Comparison of ENCODE assay signal across 1 mouse cellular context in the genomic region with DNA sequence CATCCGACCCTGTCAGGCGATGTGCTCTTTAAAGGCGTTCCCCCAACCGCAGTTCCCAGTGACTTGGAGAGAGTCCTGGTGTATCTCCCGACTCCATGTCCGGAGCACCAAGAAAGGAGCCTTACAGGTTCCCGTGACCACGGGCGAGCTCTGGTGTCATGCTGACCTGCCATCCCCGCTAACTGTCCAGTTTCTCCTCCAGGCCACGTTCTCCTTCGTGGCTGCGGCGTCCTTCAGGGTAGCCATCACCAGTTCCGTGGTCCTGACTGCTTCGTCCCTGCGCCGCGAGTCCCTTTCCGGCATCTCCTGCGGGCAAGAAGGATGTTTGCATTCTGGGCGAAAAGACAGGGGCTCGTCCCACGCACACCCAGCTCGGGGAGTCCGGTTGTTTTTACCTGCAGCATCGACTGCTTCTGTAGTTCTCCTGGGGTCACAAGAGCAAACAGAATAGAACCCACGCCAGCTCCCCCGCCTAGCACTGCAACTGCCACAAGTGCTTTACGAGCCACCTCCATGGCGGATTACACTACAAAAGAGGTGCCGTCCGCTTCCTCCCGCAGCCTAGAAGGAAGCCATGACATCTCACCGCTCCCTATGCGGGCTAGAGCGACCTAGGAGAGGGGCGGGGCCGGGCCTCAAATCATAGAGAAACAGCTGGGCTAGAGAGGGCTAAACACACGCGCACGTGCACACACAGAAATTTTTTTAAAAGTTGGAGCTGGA.
A peak's percentile ranks its signal among the peaks of the same experiment; 100 is the strongest.
TF ChIP-seq lines count a peak whose summit lies in the region.

A gene (minus strand): TSS at position 613 of the 723 bp plus-strand sequence.

TF ChIP-seq in CH12.LX, 34 proteins besides CTCF, POLR2A, EP300 and RAD21 (continued from another document):
- TF ChIP-seq NRF1 (IDR thresholded peaks at IDR 0.05; ENCODE audit: low read depth, low read length) (peak; percentile 56; the same call in 1 of the 2 replicates), SMC3 (IDR thresholded peaks at IDR 0.05; ENCODE audit: low read depth, low read length) (no peak), HCFC1 (IDR thresholded peaks at IDR 0.05; ENCODE audit: low read depth, low read length) (peak; percentile 86), JUN (IDR thresholded peaks at IDR 0.05; ENCODE audit: insufficient read depth, low read depth, low read length) (no peak), ZMIZ1 (IDR thresholded peaks at IDR 0.05; ENCODE audit: low read depth, low read length) (peak; percentile 83), MEF2A (IDR thresholded peaks at IDR 0.05; ENCODE audit: borderline replicate concordance, low read depth, low read length) (peak; percentile 9; the same call in 1 of the 2 replicates), ETS1 (conservative IDR thresholded peaks at IDR 0.05; ENCODE audit: low read depth, low read length) (peak; percentile 65), TBP (conservative IDR thresholded peaks at IDR 0.05; ENCODE audit: low read depth, low read length) (peak; percentile 90), USF1 (IDR thresholded peaks at IDR 0.05; ENCODE audit: low read depth, low read length) (peak; percentile 58), ZC3H11A (IDR thresholded peaks at IDR 0.05; ENCODE audit: low read depth, low read length) (no peak), IRF4 (IDR thresholded peaks at IDR 0.05; ENCODE audit: low read depth, low read length) (peak; percentile 63), ELF1 (IDR thresholded peaks at IDR 0.05; ENCODE audit: low read depth, low read length) (peak; percentile 80), SIN3A (IDR thresholded peaks at IDR 0.05; ENCODE audit: low read length) (peak; percentile 100), MAFK (IDR thresholded peaks at IDR 0.05; ENCODE audit: insufficient replicate concordance, low read length) (no peak), USF2 (conservative IDR thresholded peaks at IDR 0.05; ENCODE audit: low read depth, low read length) (no peak; the same call in 1 of the 2 replicates), PAX5 (IDR thresholded peaks at IDR 0.05; ENCODE audit: low read length) (no peak), BHLHE40 (IDR thresholded peaks at IDR 0.05; ENCODE audit: low read depth, low read length) (peak; percentile 100), GABPA (IDR thresholded peaks at IDR 0.05; ENCODE audit: insufficient replicate concordance, low read depth, low read length) (0 out of 2 replicates have a peak, but pooled peaks have one; percentile 17), NELFE (IDR thresholded peaks at IDR 0.05; ENCODE audit: low read depth, low read length) (peak; percentile 91), CHD2 (IDR thresholded peaks at IDR 0.05; ENCODE audit: low read length) (no peak), MAX (IDR thresholded peaks at IDR 0.05; ENCODE audit: low read length) (peak; percentile 99)
